Mouse (Mus musculus) stomach, postnatal 0 days (tissue): Measurements from ENCODE around the gene 1700125H20Rik.

Source experiments
- CTCF ChIP-seq: IDR thresholded peaks from 2 replicates; pipeline ENCODE4 v1.5.1; 2016; ENCODE audit warnings: antibody characterized with exemption, low read depth, mild to moderate bottlenecking, moderate library complexity
- EP300 ChIP-seq: optimal IDR thresholded peaks from 2 replicates; pipeline ENCODE3; 2016; ENCODE audit warnings: antibody characterized with exemption

- no peak for TF ChIP-seq EP300
- no peak for TF ChIP-seq CTCF
Measured at GRCm38 (mm10) chr11:85189110-85189509, 18.9 kb downstream of the 1700125H20Rik start.
